Mouse (Mus musculus): ENCODE measurements around the gene Tbc1d2.

The Tbc1d2 gene

GRCm38 (mm10) chr4:46555762-46556161 is 94.2 kb downstream of the Tbc1d2 start:
- no peak for DNase-seq (ENCODE audit: low spot score in 2 of 2)

Data from urinary bladder, postnatal 4 days (tissue).